Mouse (Mus musculus) MEL (cell line): ENCODE results near the gene Kntc1. TPM values are rescaled to one million over a fixed set of nuclear protein-coding genes. Genes with fewer than 3 reads are reported as not detected.

Source experiments
- DNase-seq: peaks from one replicate; pipeline ENCODE4 v3.0.0; 2011; ENCODE audit warnings: low read depth, low spot score
- H3K27ac ChIP-seq: 2 replicates; pipeline ENCODE4 v1.5.1; 2012; ENCODE audit warnings: low read depth, mild to moderate bottlenecking, control low read depth, low read length, moderate library complexity; ENCODE audit not compliant: control insufficient read depth
- H3K27me3 ChIP-seq, 2 experiments: fragments of 150-350 bp in 1 of 2; sonication (generic) in 1 of 2; 2 replicates each; pipeline ENCODE4 v1.6.1; 2012; ENCODE audit warnings: low read length in 2 of 2, mild to moderate bottlenecking in 2 of 2, improper control_type of control experiment in 1 of 2, moderate library complexity in 1 of 2; ENCODE audit not compliant: insufficient read depth in 2 of 2, control insufficient read depth in 1 of 2
- H3K36me3 ChIP-seq, 2 experiments: 2 replicates each; pipeline ENCODE4 v1.6.1; 2012 to 2014; ENCODE audit warnings: low read length in 2 of 2, improper control_type of control experiment in 1 of 2, inconsistent platforms in 1 of 2, mild to moderate bottlenecking in 1 of 2; ENCODE audit not compliant: insufficient read depth in 2 of 2, control insufficient read depth in 1 of 2
- H3K4me1 ChIP-seq, 2 experiments: fragments of 150-350 bp in 1 of 2; sonication (generic) in 1 of 2; 2 replicates each; pipeline ENCODE4 v1.6.1; 2012; ENCODE audit warnings: low read length in 2 of 2, improper control_type of control experiment in 1 of 2, mild to moderate bottlenecking in 1 of 2; ENCODE audit not compliant: insufficient read depth in 2 of 2, control insufficient read depth in 1 of 2
- H3K4me3 ChIP-seq, 2 experiments: fragments of 150-350 bp in 1 of 2; sonication (generic) in 1 of 2; 2 replicates each; pipeline ENCODE4 v1.5.1; 2012; ENCODE audit warnings: low read depth in 2 of 2, low read length in 2 of 2, mild to moderate bottlenecking in 2 of 2, moderate library complexity in 2 of 2, control low read depth in 1 of 2, improper control_type of control experiment in 1 of 2; ENCODE audit not compliant: control insufficient read depth in 1 of 2, insufficient read depth in 1 of 2
- H3K79me2 ChIP-seq: 2 replicates; pipeline ENCODE4 v1.6.1; 2012; ENCODE audit warnings: mild to moderate bottlenecking, low read length, moderate library complexity; ENCODE audit not compliant: control insufficient read depth, poor library complexity, insufficient read depth
- H3K9ac ChIP-seq: 2 replicates; pipeline ENCODE4 v1.6.1; 2012; ENCODE audit warnings: low read depth, mild to moderate bottlenecking, control low read depth, low read length, moderate library complexity; ENCODE audit not compliant: control insufficient read depth, poor library complexity, severe bottlenecking
- H3K9me3 ChIP-seq: fragments of 150-350 bp; sonication (generic); replicated peaks from 2 replicates; pipeline ENCODE4 v1.6.1; 2012; ENCODE audit warnings: mild to moderate bottlenecking, low read length, improper control_type of control experiment, moderate library complexity; ENCODE audit not compliant: insufficient read depth
- CHD2 ChIP-seq: IDR thresholded peaks from 2 replicates; pipeline ENCODE4 v1.6.1; 2011; ENCODE audit warnings: low read length, improper control_type of control experiment
- ELF1 ChIP-seq: IDR thresholded peaks from 2 replicates; pipeline ENCODE4 v1.6.1; 2014; ENCODE audit warnings: low read depth, mild to moderate bottlenecking, inconsistent platforms, low read length, improper control_type of control experiment, moderate library complexity
- EP300 ChIP-seq, 2 experiments: IDR thresholded peaks; 2 replicates each; pipeline ENCODE4 v1.6.1; 2011; ENCODE audit warnings: improper control_type of control experiment in 2 of 2, low read length in 2 of 2, low read depth in 1 of 2, mild to moderate bottlenecking in 1 of 2
- ETS1 ChIP-seq: IDR thresholded peaks from 2 replicates; pipeline ENCODE4 v1.6.1; 2012; ENCODE audit warnings: low read depth, mild to moderate bottlenecking, inconsistent platforms, low read length, improper control_type of control experiment, moderate library complexity
- JUND ChIP-seq: IDR thresholded peaks from 2 replicates; pipeline ENCODE4 v1.6.1; 2011; ENCODE audit warnings: low read depth, mild to moderate bottlenecking, improper control_type of control experiment, low read length
- MAFK ChIP-seq: IDR thresholded peaks from 2 replicates; pipeline ENCODE4 v1.6.1; 2011; ENCODE audit warnings: low read depth, mild to moderate bottlenecking, low read length, improper control_type of control experiment, borderline replicate concordance
- MXI1 ChIP-seq: IDR thresholded peaks from 2 replicates; pipeline ENCODE4 v1.6.1; 2011; ENCODE audit warnings: mild to moderate bottlenecking, low read depth, low read length, improper control_type of control experiment
- NELFE ChIP-seq: IDR thresholded peaks from 2 replicates; pipeline ENCODE4 v1.6.1; 2011; ENCODE audit warnings: low read depth, low read length, improper control_type of control experiment
- POLR2A ChIP-seq, 2 experiments: IDR thresholded peaks; 2 replicates each; pipeline ENCODE4 v1.6.1; 2011 to 2012; ENCODE audit warnings: low read length in 2 of 2, mild to moderate bottlenecking in 2 of 2, control low read depth in 1 of 2, improper control_type of control experiment in 1 of 2, low read depth in 1 of 2, moderate library complexity in 1 of 2; ENCODE audit not compliant: control insufficient read depth in 1 of 2, insufficient read depth in 1 of 2, poor library complexity in 1 of 2
- RAD21 ChIP-seq: IDR thresholded peaks from 2 replicates; pipeline ENCODE4 v1.6.1; 2011; ENCODE audit warnings: mild to moderate bottlenecking, low read depth, low read length, improper control_type of control experiment
- RCOR1 ChIP-seq: IDR thresholded peaks from 2 replicates; pipeline ENCODE4 v1.6.1; 2012; ENCODE audit warnings: low read depth, mild to moderate bottlenecking, inconsistent platforms, low read length, improper control_type of control experiment
- TAL1 ChIP-seq: IDR thresholded peaks from 2 replicates; pipeline ENCODE4 v1.6.1; 2012; ENCODE audit warnings: mild to moderate bottlenecking, inconsistent platforms, low read length, moderate library complexity, mixed read lengths
- TBP ChIP-seq: IDR thresholded peaks from 2 replicates; pipeline ENCODE4 v1.8.0; 2011; ENCODE audit warnings: low read depth, low read length, improper control_type of control experiment
- UBTF ChIP-seq: IDR thresholded peaks from 2 replicates; pipeline ENCODE4 v1.6.1; 2012; ENCODE audit warnings: low read depth, mild to moderate bottlenecking, inconsistent platforms, low read length, improper control_type of control experiment, moderate library complexity, borderline replicate concordance; ENCODE audit not compliant: insufficient read depth
- polyA plus RNA-seq, 2 experiments: library from polyadenylated mRNA; stranded (reverse) in 1 of 2; unstranded in 1 of 2; fragments of >175 nt in 1 of 2; fragments of >200 nt in 1 of 2; gene quantifications; 2 replicates each; pipeline versions ENCODE4 v1.2.1 to v1.2.4; 2012; ENCODE audit warnings: low replicate concordance in 2 of 2, low read depth in 1 of 2; ENCODE audit not compliant: insufficient read length in 2 of 2, insufficient read depth in 1 of 2, missing spikeins in 1 of 2
- total RNA-seq: library from RNA; depleted of rRNA; stranded (reverse); fragments of 300-350 nt; gene quantifications from 2 replicates; pipeline ENCODE4 v1.2.3, GENCODE M21; 2012

Gene Kntc1
- total and polyA plus RNA-seq, 3 experiments: 27.0 to 29.7 TPM; not detected in 1

- TF ChIP-seq ELF1 (no peak), RCOR1 (no peak), MAFK (no peak), RAD21 (peak; percentile 14), CHD2 (no peak), UBTF (no peak)
Observed at GRCm38 (mm10) chr5:123820501-123821263, 71.2 kb downstream of the Kntc1 start (continued).

GRCm38 (mm10) chr5:123821264-123821571 is 71.7 kb downstream of the Kntc1 start:
- H3K36me3 ChIP-seq: no peaks in the 10 kb centered on the region; a peak in 1 of 4 replicates
- H3K27me3 ChIP-seq: no peaks in the 10 kb centered on the region
- no peaks in the 10 kb centered on the region for H3K4me1 ChIP-seq
- no peaks in the 10 kb centered on the region for H3K79me2 ChIP-seq
- no peak overlapping the region for H3K4me3 ChIP-seq
- no peak overlapping the region for H3K27ac ChIP-seq
- no peak for DNase-seq
- H3K9me3 ChIP-seq: no peaks in the 10 kb centered on the region
- TF ChIP-seq TAL1: no peak
- TF ChIP-seq RAD21: no peak
- TF ChIP-seq MXI1: no peak
- TF ChIP-seq TBP: no peak
- TF ChIP-seq EP300 (IDR thresholded peaks at IDR 0.05; ENCODE audit: low read depth in 1 of 2, low read length in 2 of 2): no peak
- no peak for TF ChIP-seq RCOR1
- no peak overlapping the region for H3K9ac ChIP-seq

GRCm38 (mm10) chr5:123822706-123823105 is 73.2 kb downstream of the Kntc1 start:
- H3K9ac ChIP-seq: no peak overlapping the region
- no peak overlapping the region for H3K27ac ChIP-seq
- no peaks in the 10 kb centered on the region for H3K4me1 ChIP-seq
- no peaks in the 10 kb centered on the region for H3K27me3 ChIP-seq
- TF ChIP-seq ETS1 (no peak), ELF1 (no peak), JUND (no peak), NELFE (no peak), MXI1 (no peak), POLR2A (IDR thresholded peaks at IDR 0.05; ENCODE audit: control insufficient read depth in 1 of 2, insufficient read depth in 1 of 2, low read depth in 1 of 2, low read length in 2 of 2, poor library complexity in 1 of 2) (no peak)
- TF ChIP-seq, all 39 proteins: peak for 0
- Histone ChIP-seq H3K4me3 (no peak overlapping the region), H3K79me2 (no peaks in the 10 kb centered on the region), H3K36me3 (no peaks in the 10 kb centered on the region; a peak in 1 of 4 replicates), H3K9me3 (no peaks in the 10 kb centered on the region)
- no peak for DNase-seq
